Mouse (Mus musculus): ENCODE measurements around the gene Glis2.
"Not testable (repeated sequence)": the region's sequence is repeated elsewhere in the genome, so short reads cannot be mapped to it uniquely, and the experiment has no call there.

The Glis2 gene

GRCm38 (mm10) chr16:4581179-4581578 is 13.3 kb upstream of the Glis2 start:
- DNase-seq (ENCODE audit: low spot score in 2 of 2), result not testable (repeated sequence)

GRCm38 (mm10) chr16:4583807-4584206 is 10.7 kb upstream of the Glis2 start:
- no peak for DNase-seq (ENCODE audit: low spot score in 2 of 2)

GRCm38 (mm10) chr16:4584438-4584837 is 10.1 kb upstream of the Glis2 start:
- DNase-seq (ENCODE audit: low spot score in 2 of 2), result no peak

- DNase-seq (ENCODE audit: low spot score in 2 of 2), result no peak
Observed at GRCm38 (mm10) chr16:4585642-4586530, 8.6 kb upstream of the Glis2 start.

- DNase-seq (ENCODE audit: low spot score in 2 of 2), result peak; percentile 95 to 97
Observed at GRCm38 (mm10) chr16:4586531-4587123, 7.9 kb upstream of the Glis2 start.

GRCm38 (mm10) chr16:4587516-4588210 is 6.8 kb upstream of the Glis2 start:
- DNase-seq (ENCODE audit: low spot score in 2 of 2), result no peak

GRCm38 (mm10) chr16:4590236-4590635 is 4.3 kb upstream of the Glis2 start:
- no peak for DNase-seq (ENCODE audit: low spot score in 2 of 2)

- peak in 1 of 2 experiments; percentile 43 for DNase-seq (ENCODE audit: low spot score in 2 of 2)
Observed at GRCm38 (mm10) chr16:4592909-4593875, 1.3 kb upstream of the Glis2 start.

GRCm38 (mm10) chr16:4594814-4595526 is 457 bp downstream of the Glis2 start:
- DNase-seq (ENCODE audit: low spot score in 2 of 2), result no peak

- DNase-seq (ENCODE audit: low spot score in 2 of 2), result peak in 1 of 2 experiments; percentile 36
Observed at GRCm38 (mm10) chr16:4595527-4595963, 1.0 kb downstream of the Glis2 start.

GRCm38 (mm10) chr16:4596141-4596728 is 1.7 kb downstream of the Glis2 start:
- DNase-seq (ENCODE audit: low spot score in 2 of 2), result no peak

- DNase-seq (ENCODE audit: low spot score in 2 of 2), result no peak
Observed at GRCm38 (mm10) chr16:4596836-4597235, 2.3 kb downstream of the Glis2 start.

- no peak for DNase-seq (ENCODE audit: low spot score in 2 of 2)
Observed at GRCm38 (mm10) chr16:4597296-4597695, 2.8 kb downstream of the Glis2 start.

GRCm38 (mm10) chr16:4598041-4598440 is 3.5 kb downstream of the Glis2 start:
- no peak for DNase-seq (ENCODE audit: low spot score in 2 of 2)

GRCm38 (mm10) chr16:4598891-4599543 is 4.5 kb downstream of the Glis2 start:
- no peak for DNase-seq (ENCODE audit: low spot score in 2 of 2)

GRCm38 (mm10) chr16:4599616-4600015 is 5.1 kb downstream of the Glis2 start:
- DNase-seq (ENCODE audit: low spot score in 2 of 2), result no peak

- no peak for DNase-seq (ENCODE audit: low spot score in 2 of 2)
Observed at GRCm38 (mm10) chr16:4600701-4601310, 6.3 kb downstream of the Glis2 start.

GRCm38 (mm10) chr16:4602189-4602588 is 7.7 kb downstream of the Glis2 start:
- no peak for DNase-seq (ENCODE audit: low spot score in 2 of 2)

- DNase-seq (ENCODE audit: low spot score in 2 of 2), result peak in 1 of 2 experiments; percentile 37
Observed at GRCm38 (mm10) chr16:4602766-4603452, 8.4 kb downstream of the Glis2 start.
